Comparison of ENCODE assay signal across 9 mouse cellular contexts in genomic region chr17:5212166-5212565, GRCm38 (mm10).
DNase-seq lines count a peak whose midpoint lies in the region; ATAC-seq and TF ChIP-seq lines count a peak whose summit lies in the region.
"Had no signal": no experiment of that assay in that cellular context is flagged by ENCODE, and none has a peak within 500 bp of the region (broad histone marks: within the 10 kb centered on the region; RNA-seq: fewer than 3 reads in every experiment).

No protein-coding gene starts in this region.

- ATAC-seq in forebrain, postnatal 0 days = peak; percentile 86
- ATAC-seq in megakaryocyte-erythroid progenitor cell, adult 5-6 weeks (replicated peaks; ENCODE audit: low FRiP score, low TSS enrichment, poor library complexity, severe bottlenecking) = no peak

- no peak overlapping the region for H3K4me3 ChIP-seq in forebrain, postnatal 0 days (ENCODE audit: low read depth, low read length)

- TF ChIP-seq CTCF in forebrain, postnatal 0 days (IDR thresholded peaks at IDR 0.05; ENCODE audit: low read depth) = no peak

- no peaks in the 10 kb centered on the region for H3K36me3 ChIP-seq in forebrain, postnatal 0 days (ENCODE audit: insufficient read depth)

- H3K4me1 ChIP-seq in forebrain, postnatal 0 days (ENCODE audit: insufficient read depth) = peaks cover 23% of the 10 kb centered on the region

- peak overlapping the region; percentile 57; the same call in 1 of the 2 replicates for H3K27ac ChIP-seq in forebrain, postnatal 0 days (ENCODE audit: low read depth, low read length)

- peak overlapping the region; percentile 13; the same call in 1 of the 2 replicates for H3K4me2 ChIP-seq in forebrain, postnatal 0 days (ENCODE audit: low read depth)

- 13% methylated on average over 12 of the region's 12 CpGs for WGBS in forebrain, postnatal 0 days

- 0 out of 2 replicates have a peak overlapping the region, but pooled peaks have one; percentile 4 for H3K9ac ChIP-seq in forebrain, postnatal 0 days

- H3K9me3 ChIP-seq in forebrain, postnatal 0 days (ENCODE audit: low read length) = no peaks in the 10 kb centered on the region

- no peaks in the 10 kb centered on the region for H3K27me3 ChIP-seq in forebrain, postnatal 0 days (ENCODE audit: insufficient read depth, low read length)
- H3K27me3 ChIP-seq: CH12.LX had no signal

- peak; percentile 45 for DNase-seq in kidney, adult 18-20 months
- DNase-seq in kidney, adult 9 months = no peak
- peak; percentile 82 for DNase-seq in adrenal gland, postnatal 14 days
- peak; percentile 58 for DNase-seq in forebrain, postnatal 0 days
- DNase-seq in lung, postnatal 14 days = peak; percentile 68
- no peak for DNase-seq in urinary bladder, adult 18-20 months (ENCODE audit: low spot score in 2 of 2)
- no peak for DNase-seq in liver

Comparison
In these comparisons a context has a peak if more than half of its experiments do, and no peak if none do; other contexts are left out.
1. DNase-seq: peak in kidney, adult 18-20 months (single experiment), adrenal gland, postnatal 14 days (single experiment), forebrain, postnatal 0 days (single experiment) and lung, postnatal 14 days (single experiment); none in kidney, adult 9 months (single experiment), urinary bladder, adult 18-20 months (0 of 2) and liver (single experiment).